Mouse (Mus musculus): ENCODE data around the gene Nipa2. TPM values are rescaled to one million over a fixed set of nuclear protein-coding genes. Genes with fewer than 3 reads are reported as not detected.

The Nipa2 gene
- 35.7 and 40.2 TPM in 2 replicates for polyA plus RNA-seq (2015; fragmentation: Nextera tagmentation; extraction: Ambion mirVana)

DNA sequence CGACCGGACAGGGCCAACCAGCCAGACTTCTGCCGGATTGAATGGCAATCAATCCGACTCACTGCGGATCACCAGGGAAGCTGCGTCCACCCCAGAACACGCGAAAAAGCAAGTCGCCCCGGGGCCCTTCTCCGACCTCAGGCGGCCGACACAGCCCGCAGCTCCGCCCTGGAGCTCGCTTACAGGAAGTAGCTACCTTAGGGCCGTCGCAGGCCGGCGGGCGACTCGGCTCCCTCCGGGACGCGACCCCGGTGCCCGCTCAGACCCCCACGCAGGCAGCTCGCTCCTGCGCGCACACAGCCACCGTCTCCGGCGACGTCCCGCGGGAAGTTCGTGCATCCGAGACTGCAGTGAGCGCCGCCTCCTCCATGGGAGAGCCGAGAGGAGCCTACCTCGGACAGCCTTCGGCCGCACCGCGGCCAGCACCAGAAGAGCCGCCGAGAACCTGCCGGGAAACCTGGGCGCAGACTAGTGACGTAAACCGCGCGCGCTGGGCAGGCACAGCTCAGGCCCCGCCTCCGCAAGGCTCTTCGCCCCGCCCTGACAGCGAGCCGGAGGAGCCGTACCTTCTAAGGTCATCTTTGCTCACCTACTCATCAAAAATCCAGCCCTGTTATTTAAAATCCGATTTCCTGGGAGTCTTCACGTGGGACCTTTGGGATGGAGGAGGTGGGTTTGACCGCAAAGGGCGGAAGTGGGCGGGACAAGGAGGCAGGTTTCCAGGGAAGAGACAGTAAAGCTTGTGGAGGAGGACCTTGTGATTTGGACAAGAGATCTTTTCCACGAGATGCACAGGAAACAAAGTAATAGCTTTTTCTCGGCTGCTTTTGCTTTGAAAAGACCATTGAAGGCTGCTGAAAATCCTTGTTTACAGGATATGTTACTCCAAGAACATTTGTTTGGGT is at the start of gene Nipa2:
TSS of gene Nipa2 (minus strand) at position 473 of the 905 bp plus-strand sequence.
- H3K36me3 ChIP-seq, result no peaks in the 10 kb centered on the region
- under 1% methylated on average over 70 of the region's 70 CpGs for WGBS
- ATAC-seq (ENCODE audit: low FRiP score, low read depth), result peak; percentile 99
- H3K4me2 ChIP-seq, result peak within 1 kb of the TSS; percentile 85
- peaks cover 18% of the 10 kb centered on the region for H3K4me1 ChIP-seq (replicated peaks)
- no peaks in the 10 kb centered on the region for H3K9me3 ChIP-seq
- H3K4me3 ChIP-seq, result peak within 1 kb of the TSS; percentile 99
- H3K27ac ChIP-seq (replicated peaks), result peak within 1 kb of the TSS; percentile 91
- no peaks in the 10 kb centered on the region for H3K27me3 ChIP-seq
- H3K9ac ChIP-seq, result peak within 1 kb of the TSS; percentile 97

DNA sequence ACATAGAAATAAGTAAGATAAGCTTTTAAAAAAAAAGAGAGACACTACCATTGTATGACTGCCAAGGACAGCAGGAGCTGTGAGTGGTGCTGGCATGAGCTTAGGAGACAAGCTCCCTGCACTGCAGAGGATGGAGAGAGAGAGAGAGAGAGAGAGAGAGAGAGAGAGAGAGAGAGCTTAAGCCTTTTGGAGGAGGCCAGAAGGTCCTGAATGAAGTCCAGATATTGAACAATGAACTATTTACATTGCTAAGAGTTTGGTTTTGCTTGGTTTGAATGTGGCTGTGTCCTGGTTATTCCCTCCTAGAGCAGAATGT is 48.7 kb upstream of the Nipa2 start:
- Histone ChIP-seq H3K4me2 (no peak overlapping the region), H3K4me1 (replicated peaks) (no peaks in the 10 kb centered on the region), H3K27me3 (no peaks in the 10 kb centered on the region), H3K9ac (no peak overlapping the region), H3K9me3 (no peaks in the 10 kb centered on the region), H3K27ac (replicated peaks) (no peak overlapping the region), H3K4me3 (no peak overlapping the region), H3K36me3 (no peaks in the 10 kb centered on the region)
- no peak for ATAC-seq (ENCODE audit: low FRiP score, low read depth)

DNA sequence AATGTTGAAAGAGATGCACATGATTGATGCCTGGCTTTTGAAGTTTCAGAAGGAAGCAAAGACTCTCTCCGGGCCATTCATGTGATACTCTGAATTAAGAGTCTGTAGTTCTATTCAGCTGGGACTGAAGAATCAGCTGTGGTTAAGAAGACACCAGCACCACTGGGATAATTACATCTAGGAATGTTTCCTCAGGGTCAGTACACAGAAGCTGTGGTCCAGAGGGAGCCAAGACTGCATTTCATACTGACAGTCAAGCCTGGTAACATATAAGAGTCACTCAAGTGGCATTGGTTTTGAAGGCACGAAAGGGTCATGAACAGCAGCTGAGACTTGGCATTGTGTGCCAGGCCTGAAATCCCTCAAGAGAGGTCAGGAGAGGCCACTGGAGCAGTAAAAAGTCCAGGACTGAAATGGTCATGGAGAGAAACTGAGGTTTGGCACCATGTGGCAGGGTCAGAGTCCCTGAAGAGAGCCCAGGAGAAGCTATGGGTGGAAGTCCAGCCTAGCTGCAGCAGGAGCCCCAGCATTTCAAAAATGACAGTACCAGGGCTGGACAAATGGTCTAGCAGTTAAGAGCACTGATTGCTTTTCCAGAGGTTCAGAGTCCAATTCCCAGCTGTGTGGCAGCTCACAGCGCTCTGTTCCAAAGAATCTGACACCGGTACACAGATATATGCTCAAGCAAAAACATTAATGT is 48.2 kb upstream of the Nipa2 start:
- Histone ChIP-seq H3K27ac (replicated peaks) (no peak overlapping the region), H3K4me3 (no peak overlapping the region), H3K9me3 (no peaks in the 10 kb centered on the region), H3K36me3 (no peaks in the 10 kb centered on the region), H3K9ac (no peak overlapping the region), H3K27me3 (no peaks in the 10 kb centered on the region), H3K4me2 (no peak overlapping the region), H3K4me1 (replicated peaks) (no peaks in the 10 kb centered on the region)
- WGBS, result 74% methylated on average over 4 of the region's 4 CpGs
- ATAC-seq (ENCODE audit: low FRiP score, low read depth), result no peak

DNA sequence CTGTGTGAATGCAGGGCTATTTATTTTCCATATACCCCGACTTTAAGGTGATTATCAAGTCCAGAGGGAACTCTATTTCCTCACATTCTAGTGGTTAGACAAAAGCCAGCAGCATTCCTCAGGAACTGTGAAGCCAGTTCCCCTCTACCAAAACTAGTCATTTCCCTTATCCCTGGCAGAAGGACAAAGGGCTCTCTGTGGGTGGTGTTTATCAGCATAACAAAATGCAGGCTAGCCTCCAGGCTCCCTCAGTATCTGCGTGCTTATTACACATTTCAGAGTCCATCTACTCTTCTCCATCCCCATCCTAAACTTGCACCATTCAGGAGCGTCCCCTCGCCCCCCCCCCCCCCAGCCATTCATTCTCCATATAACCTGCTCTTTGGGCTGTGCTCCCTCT is 36.7 kb upstream of the Nipa2 start:
- H3K27me3 ChIP-seq, result no peaks in the 10 kb centered on the region

DNA sequence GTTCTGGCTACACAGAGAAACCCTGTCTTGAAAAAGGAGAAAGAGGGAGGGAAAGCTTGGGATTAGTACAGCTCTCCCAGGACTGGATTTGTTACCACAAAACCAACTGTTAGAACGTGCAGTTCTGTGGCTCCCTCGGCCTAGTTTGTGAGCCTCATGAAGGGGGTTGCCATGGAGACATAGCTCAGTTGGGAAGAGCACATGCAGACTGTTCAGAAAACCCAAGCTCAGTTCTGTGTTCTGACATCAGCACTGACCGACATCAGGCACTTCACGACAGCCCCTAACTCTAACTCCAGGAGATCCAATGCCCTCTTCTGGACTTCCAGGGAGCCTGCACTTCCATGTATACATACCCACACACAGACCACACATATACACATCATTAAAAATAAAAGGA is 32.7 kb upstream of the Nipa2 start:
- Histone ChIP-seq H3K4me2 (no peak overlapping the region), H3K9ac (no peak overlapping the region), H3K36me3 (no peaks in the 10 kb centered on the region), H3K27ac (replicated peaks) (no peak overlapping the region), H3K27me3 (no peaks in the 10 kb centered on the region), H3K9me3 (no peaks in the 10 kb centered on the region), H3K4me1 (replicated peaks) (no peaks in the 10 kb centered on the region; the same call in 1 of the 2 replicates), H3K4me3 (no peak overlapping the region)
- peak; percentile 71; the same call in 1 of the 2 replicates for ATAC-seq (ENCODE audit: low FRiP score, low read depth)
- WGBS, result 21% methylated on average over 4 of the region's 4 CpGs

More for the DNA sequence above, 36.7 kb upstream of the Nipa2 start:
- no peak for ATAC-seq (ENCODE audit: low FRiP score, low read depth)
- Histone ChIP-seq H3K9me3 (no peaks in the 10 kb centered on the region), H3K9ac (no peak overlapping the region), H3K36me3 (no peaks in the 10 kb centered on the region), H3K27ac (replicated peaks) (no peak overlapping the region), H3K4me1 (replicated peaks) (no peaks in the 10 kb centered on the region; the same call in 1 of the 2 replicates), H3K4me2 (no peak overlapping the region), H3K4me3 (no peak overlapping the region)
- under 1% methylated on average over 4 of the region's 4 CpGs for WGBS

DNA sequence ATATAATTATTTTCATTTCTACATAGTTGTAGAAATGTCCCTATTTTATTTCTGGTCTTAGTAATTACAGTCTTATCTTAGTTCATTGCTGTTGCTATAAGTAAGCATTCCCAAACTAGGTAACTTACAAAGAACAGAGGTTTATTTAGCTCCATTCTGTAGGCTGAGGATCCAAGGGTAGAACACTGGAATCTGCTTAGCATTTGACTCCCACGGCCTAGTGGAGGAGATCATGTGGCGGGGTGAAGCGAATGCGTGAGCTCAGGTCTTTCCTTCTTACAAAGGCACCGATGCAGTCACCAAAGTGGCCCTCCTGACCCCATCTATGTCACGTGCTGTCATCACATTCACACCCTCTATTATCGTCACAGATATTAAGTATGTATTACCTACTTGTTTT is 29.6 kb upstream of the Nipa2 start:
- Histone ChIP-seq H3K9ac (no peak overlapping the region), H3K9me3 (no peaks in the 10 kb centered on the region), H3K4me1 (replicated peaks) (no peaks in the 10 kb centered on the region), H3K27me3 (no peaks in the 10 kb centered on the region), H3K4me2 (no peak overlapping the region), H3K27ac (replicated peaks) (no peak overlapping the region), H3K36me3 (no peaks in the 10 kb centered on the region), H3K4me3 (no peak overlapping the region)
- no peak for ATAC-seq (ENCODE audit: low FRiP score, low read depth)
- 91% methylated on average over 7 of the region's 7 CpGs for WGBS

DNA sequence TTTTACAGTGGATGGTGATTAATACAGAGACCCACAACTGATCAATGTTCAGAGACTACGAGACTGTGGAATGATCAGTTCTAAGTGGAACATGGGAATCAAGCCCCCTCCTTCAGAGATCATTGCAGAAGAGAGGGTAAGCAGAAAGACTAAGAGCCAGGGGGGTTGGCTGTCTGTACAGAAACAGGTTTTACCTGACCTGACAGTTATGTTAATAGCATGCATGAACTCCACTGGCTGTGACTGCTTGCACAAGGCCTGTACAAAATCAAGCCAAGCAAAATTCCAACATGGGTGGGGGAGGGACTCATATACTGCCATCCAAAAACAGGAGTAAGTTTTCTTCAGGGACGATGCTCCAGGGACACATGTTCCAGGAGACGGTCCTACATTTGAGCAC is 28.9 kb upstream of the Nipa2 start:
- Histone ChIP-seq H3K4me2 (no peak overlapping the region), H3K4me1 (replicated peaks) (no peaks in the 10 kb centered on the region), H3K4me3 (no peak overlapping the region), H3K9ac (no peak overlapping the region), H3K27me3 (no peaks in the 10 kb centered on the region), H3K36me3 (no peaks in the 10 kb centered on the region), H3K9me3 (no peaks in the 10 kb centered on the region), H3K27ac (replicated peaks) (no peak overlapping the region)
- ATAC-seq (ENCODE audit: low FRiP score, low read depth), result no peak
- 95% methylated on average over 3 of the region's 3 CpGs for WGBS

DNA sequence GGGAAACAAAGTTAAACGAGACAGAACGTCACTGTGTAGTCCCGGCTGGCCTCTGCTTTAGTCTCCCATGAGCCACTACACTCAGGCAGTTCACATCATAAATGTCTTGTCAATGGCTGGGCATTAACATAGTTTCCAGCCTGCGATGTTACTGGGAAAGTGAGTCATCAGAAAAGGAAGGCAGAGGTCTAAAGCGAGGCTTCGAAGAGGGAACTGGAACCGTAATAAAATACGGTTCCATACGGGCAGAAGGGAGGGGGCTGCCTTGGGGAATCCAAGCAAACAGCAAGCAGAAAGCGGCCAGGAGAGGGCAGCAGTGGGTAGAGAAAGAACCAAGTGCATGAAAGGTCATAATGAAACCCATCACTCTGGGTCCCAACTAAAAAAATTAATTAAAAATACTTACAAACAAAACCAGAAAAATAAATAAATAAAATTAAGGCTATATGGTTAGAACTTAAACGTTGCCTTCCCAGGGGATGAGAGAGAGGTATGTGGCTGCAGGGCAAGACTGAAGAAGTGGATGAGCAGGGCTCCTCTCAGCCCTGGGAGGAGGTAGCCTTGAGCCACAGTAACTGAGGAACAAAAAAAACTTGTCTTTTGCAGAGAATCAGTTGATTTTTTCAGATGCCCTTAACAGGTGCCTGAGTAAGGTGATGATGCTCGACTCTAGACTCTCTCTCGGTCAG is 24.4 kb upstream of the Nipa2 start:
- no peaks in the 10 kb centered on the region for H3K27me3 ChIP-seq
- H3K4me2 ChIP-seq, result peak overlapping the region; percentile 22; the same call in 1 of the 2 replicates
- H3K36me3 ChIP-seq, result peaks cover 15% of the 10 kb centered on the region; the same call in 1 of the 2 replicates
- H3K4me1 ChIP-seq (replicated peaks), result no peaks in the 10 kb centered on the region
- WGBS, result 37% methylated on average over 13 of the region's 13 CpGs
- peak; percentile 67 for ATAC-seq (ENCODE audit: low FRiP score, low read depth)
- no peaks in the 10 kb centered on the region for H3K9me3 ChIP-seq
- H3K4me3 ChIP-seq, result no peak overlapping the region
- no peak overlapping the region for H3K27ac ChIP-seq (replicated peaks)
- H3K9ac ChIP-seq, result no peak overlapping the region

DNA sequence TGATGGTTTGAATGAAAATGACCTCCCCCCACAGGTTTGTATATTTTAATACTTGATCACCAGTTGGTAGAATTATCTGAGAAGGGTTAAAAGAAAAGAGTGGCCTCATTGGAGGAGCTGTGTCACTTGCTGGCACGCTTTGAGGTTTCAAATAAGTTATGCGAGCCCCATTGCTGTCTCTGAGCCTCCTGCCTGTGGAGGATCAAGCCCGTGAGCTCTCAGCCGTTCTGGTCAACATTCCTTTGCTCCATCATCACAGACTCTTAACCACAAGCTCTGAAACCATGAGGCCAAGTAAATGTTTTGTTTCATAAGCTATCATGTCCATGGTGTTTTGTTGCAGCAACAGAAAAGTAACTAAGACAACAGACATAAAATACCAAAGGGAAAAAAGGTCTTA is 22.5 kb upstream of the Nipa2 start:
- WGBS, result 74% methylated on average over 4 of the region's 4 CpGs
- no peak overlapping the region for H3K9ac ChIP-seq
- no peaks in the 10 kb centered on the region for H3K27me3 ChIP-seq
- ATAC-seq (ENCODE audit: low FRiP score, low read depth), result no peak
- no peak overlapping the region for H3K4me3 ChIP-seq
- H3K27ac ChIP-seq (replicated peaks), result no peak overlapping the region
- no peak overlapping the region for H3K4me2 ChIP-seq
- no peaks in the 10 kb centered on the region for H3K9me3 ChIP-seq
- H3K36me3 ChIP-seq, result peaks cover 20% of the 10 kb centered on the region
- H3K4me1 ChIP-seq (replicated peaks), result no peaks in the 10 kb centered on the region

DNA sequence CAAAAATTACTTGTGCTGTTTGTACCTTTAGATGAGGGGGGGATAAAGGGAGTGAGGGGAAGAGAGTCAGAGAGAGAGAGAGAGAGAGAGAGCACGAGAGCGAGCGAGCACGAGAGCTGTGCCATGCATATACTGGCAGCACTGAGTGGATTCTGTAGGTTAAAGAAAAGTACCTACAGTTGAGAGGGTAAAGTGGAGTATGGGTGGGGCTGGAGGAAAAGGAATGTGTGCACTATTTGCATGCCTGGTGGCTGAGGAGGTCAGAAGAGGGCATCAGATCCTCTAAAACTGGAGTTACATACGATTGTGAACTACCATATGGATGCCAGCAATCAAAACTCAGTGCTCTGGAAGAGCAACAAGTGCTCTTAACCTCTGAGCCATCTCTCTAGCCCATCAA is 20.8 kb upstream of the Nipa2 start:
- 93% methylated on average over 5 of the region's 5 CpGs for WGBS
- no peaks in the 10 kb centered on the region for H3K9me3 ChIP-seq
- no peak overlapping the region for H3K4me3 ChIP-seq
- no peak for ATAC-seq (ENCODE audit: low FRiP score, low read depth)
- no peak overlapping the region for H3K27ac ChIP-seq (replicated peaks)
- H3K36me3 ChIP-seq, result peaks cover 27% of the 10 kb centered on the region
- no peaks in the 10 kb centered on the region for H3K4me1 ChIP-seq (replicated peaks)
- no peaks in the 10 kb centered on the region for H3K27me3 ChIP-seq
- H3K9ac ChIP-seq, result no peak overlapping the region
- no peak overlapping the region for H3K4me2 ChIP-seq

DNA sequence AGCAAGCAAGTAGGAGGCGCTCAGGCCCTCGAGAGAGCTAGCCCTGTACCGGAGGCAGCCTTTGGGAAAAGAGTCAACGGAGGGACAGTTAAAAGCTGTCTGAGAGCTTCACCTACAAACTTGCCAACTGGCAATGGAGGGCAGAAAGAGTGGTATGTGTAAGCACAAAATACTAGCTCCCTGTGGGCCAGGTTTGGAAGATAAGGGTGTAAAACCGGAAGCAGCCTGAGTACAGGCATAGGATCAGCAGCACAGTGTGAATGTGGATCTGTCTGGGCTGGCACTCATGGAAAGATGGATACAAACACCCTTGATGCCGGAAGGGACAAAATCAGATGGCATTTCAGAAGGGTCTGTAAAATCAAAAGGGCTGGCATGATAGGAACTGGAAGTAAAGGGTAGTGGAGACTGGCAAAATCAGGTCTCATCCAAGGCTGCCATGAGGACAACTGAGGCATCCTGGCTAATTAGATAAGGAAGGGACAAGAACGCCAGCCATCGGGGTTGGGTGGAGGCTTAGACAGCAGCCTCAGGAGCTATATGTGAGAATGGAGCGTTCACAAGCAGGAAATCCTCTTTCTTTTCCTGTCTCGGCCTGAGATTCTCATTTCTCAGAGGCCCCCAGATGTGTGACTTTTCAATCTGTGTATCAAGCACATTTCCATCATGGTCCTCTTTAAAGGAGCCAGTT is 19.9 kb upstream of the Nipa2 start:
- H3K4me3 ChIP-seq, result no peak overlapping the region
- no peak for ATAC-seq (ENCODE audit: low FRiP score, low read depth)
- no peak overlapping the region for H3K4me2 ChIP-seq
- H3K36me3 ChIP-seq, result peaks cover 27% of the 10 kb centered on the region
- H3K27ac ChIP-seq (replicated peaks), result no peak overlapping the region
- 90% methylated on average over 10 of the region's 10 CpGs for WGBS
- no peaks in the 10 kb centered on the region for H3K27me3 ChIP-seq
- H3K9me3 ChIP-seq, result no peaks in the 10 kb centered on the region
- H3K4me1 ChIP-seq (replicated peaks), result no peaks in the 10 kb centered on the region
- H3K9ac ChIP-seq, result no peak overlapping the region
